Mouse (Mus musculus) CH12.LX (cell line): ENCODE results near the gene Spdye4c.

Experiments used
- CTCF ChIP-seq, 2 experiments: IDR thresholded peaks in 1 of 2; conservative IDR thresholded peaks in 1 of 2; 2 replicates each; pipeline ENCODE4 v1.5.1; 2011 to 2012; ENCODE audit warnings: low read depth in 2 of 2, low read length in 2 of 2, improper control_type of control experiment in 1 of 2, inconsistent platforms in 1 of 2, mild to moderate bottlenecking in 1 of 2, moderate library complexity in 1 of 2
- EP300 ChIP-seq: IDR thresholded peaks from 2 replicates; pipeline ENCODE4 v1.6.1; 2011; ENCODE audit warnings: low read length, improper control_type of control experiment
- JUN ChIP-seq: IDR thresholded peaks from 2 replicates; pipeline ENCODE4 v1.6.1; 2011; ENCODE audit warnings: low read depth, mild to moderate bottlenecking, low read length, improper control_type of control experiment, moderate library complexity; ENCODE audit not compliant: insufficient read depth
- MAFK ChIP-seq: IDR thresholded peaks from 2 replicates; pipeline ENCODE4 v1.6.1; 2011; ENCODE audit warnings: low read length, improper control_type of control experiment; ENCODE audit not compliant: insufficient replicate concordance
- MXI1 ChIP-seq: IDR thresholded peaks from 2 replicates; pipeline ENCODE4 v1.6.1; 2011; ENCODE audit warnings: mild to moderate bottlenecking, low read depth, low read length, improper control_type of control experiment
- SIN3A ChIP-seq: IDR thresholded peaks from 2 replicates; pipeline ENCODE4 v1.6.1; 2012; ENCODE audit warnings: low read length, improper control_type of control experiment, inconsistent platforms
- TBP ChIP-seq: conservative IDR thresholded peaks from 2 replicates; pipeline ENCODE4 v1.6.1; 2011; ENCODE audit warnings: low read depth, low read length, improper control_type of control experiment
- TCF12 ChIP-seq: IDR thresholded peaks from 2 replicates; pipeline ENCODE4 v1.6.1; 2014; ENCODE audit warnings: low read depth, mild to moderate bottlenecking, inconsistent platforms, low read length, improper control_type of control experiment
- UBTF ChIP-seq: IDR thresholded peaks from 2 replicates; pipeline ENCODE4 v1.6.1; 2012; ENCODE audit warnings: low read depth, mild to moderate bottlenecking, inconsistent platforms, low read length, improper control_type of control experiment, moderate library complexity

- TF ChIP-seq CTCF (conservative IDR thresholded peaks at IDR 0.05 in 1 of 2, IDR thresholded peaks at IDR 0.05 in 1 of 2; ENCODE audit: low read depth in 2 of 2, low read length in 2 of 2): no peak
- TF ChIP-seq UBTF: no peak
- no peak for TF ChIP-seq EP300
- TF ChIP-seq TCF12: no peak
- TF ChIP-seq TBP: no peak
- TF ChIP-seq SIN3A: no peak
- TF ChIP-seq JUN: no peak
- TF ChIP-seq MXI1: no peak
- no peak for TF ChIP-seq MAFK
Observed at GRCm38 (mm10) chr2:128612275-128612674, 21.3 kb downstream of the Spdye4c start.
